Mouse (Mus musculus) midbrain, embryonic 13.5 days (tissue): ENCODE results near the gene Npr1. TPM values are rescaled to one million over a fixed set of nuclear protein-coding genes. Genes with fewer than 3 reads are reported as not detected.

Source experiments
- ATAC-seq: fragments of 200-750 bp; cut with Nextera tagmentation; 2 replicates; pipeline ENCODE4 v1.8.0; 2017; ENCODE audit warnings: mild to moderate bottlenecking, moderate TSS enrichment, moderate library complexity
- H3K27ac ChIP-seq: fragments of 300-500 bp; sonication (generic); 2 replicates; pipeline ENCODE4 v1.5.1; 2015; ENCODE audit warnings: inconsistent platforms, mild to moderate bottlenecking, moderate library complexity
- H3K27me3 ChIP-seq: fragments of 300-500 bp; sonication (generic); 2 replicates; pipeline ENCODE4 v1.6.1; 2015; ENCODE audit warnings: mild to moderate bottlenecking, inconsistent platforms
- H3K36me3 ChIP-seq: fragments of 300-500 bp; sonication (generic); 2 replicates; pipeline ENCODE4 v1.6.1; 2015; ENCODE audit warnings: mild to moderate bottlenecking, inconsistent platforms
- H3K4me1 ChIP-seq: fragments of 300-500 bp; sonication (generic); replicated peaks from 2 replicates; pipeline ENCODE4 v1.6.1; 2015; ENCODE audit warnings: inconsistent platforms
- H3K4me2 ChIP-seq: fragments of 300-500 bp; sonication (generic); replicated peaks from 2 replicates; pipeline ENCODE4 v1.6.1; 2015; ENCODE audit warnings: moderate library complexity, mild to moderate bottlenecking, inconsistent platforms
- H3K4me3 ChIP-seq: fragments of 300-500 bp; sonication (generic); replicated peaks from 2 replicates; pipeline ENCODE4 v1.5.1; 2015; ENCODE audit warnings: mild to moderate bottlenecking, inconsistent platforms
- H3K9ac ChIP-seq: fragments of 300-500 bp; sonication (generic); replicated peaks from 2 replicates; pipeline ENCODE4 v1.6.1; 2015; ENCODE audit warnings: mild to moderate bottlenecking, inconsistent platforms
- H3K9me3 ChIP-seq: fragments of 300-500 bp; sonication (generic); 2 replicates; pipeline ENCODE4 v1.6.1; 2016; ENCODE audit warnings: mild to moderate bottlenecking, inconsistent platforms
- WGBS: fragments of 180-500 bp; shearing (Covaris S2); methylation state at CpG from one replicate; pipeline ENCODE4 v1.1.7; 2015; 5-methylcytosine and 5-hydroxymethylcytosine counted together
- polyA plus RNA-seq: library from polyadenylated mRNA; unstranded; fragments of >200 nt; fragmentation: Nextera tagmentation; extraction: Ambion mirVana; gene quantifications from 2 replicates; pipeline ENCODE4 v1.2.1, GENCODE M21; 2015

Gene Npr1
- polyA plus RNA-seq, 1 experiment from 2014 or later: 2.4 TPM

DNA sequence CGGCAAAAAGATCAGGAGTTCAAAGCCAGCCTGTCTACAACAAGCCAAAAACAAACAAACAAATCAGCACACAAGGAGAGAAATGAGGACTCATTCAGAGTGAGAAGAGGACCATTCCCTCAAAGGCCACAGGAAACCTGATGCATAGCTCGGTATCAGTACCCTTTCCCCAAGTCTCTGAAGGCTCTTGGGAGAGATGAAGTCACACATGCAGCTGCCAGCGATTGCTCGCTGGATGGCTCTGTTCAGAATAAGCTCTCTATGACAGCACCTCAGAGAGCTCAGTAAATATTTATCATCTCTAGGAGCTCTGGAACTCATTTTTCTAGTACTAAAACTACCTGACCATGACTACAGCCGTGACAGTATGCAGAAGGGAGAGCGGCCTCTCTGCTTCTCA is 37.5 kb downstream of the Npr1 start:
- Histone ChIP-seq H3K4me2 (no peak overlapping the region), H3K27me3 (no peaks in the 10 kb centered on the region), H3K27ac (no peak overlapping the region), H3K9me3 (no peaks in the 10 kb centered on the region), H3K36me3 (peaks cover 23% of the 10 kb centered on the region), H3K4me3 (no peak overlapping the region), H3K9ac (no peak overlapping the region), H3K4me1 (peaks cover 36% of the 10 kb centered on the region)
- 83% methylated on average over 6 of the region's 6 CpGs for WGBS
- ATAC-seq: no peak

- 50% methylated on average over 1 of the region's 1 CpGs for WGBS
- Histone ChIP-seq H3K9me3 (no peaks in the 10 kb centered on the region), H3K4me2 (no peak overlapping the region), H3K27ac (no peak overlapping the region), H3K36me3 (peaks cover 29% of the 10 kb centered on the region), H3K27me3 (no peaks in the 10 kb centered on the region), H3K4me3 (no peak overlapping the region), H3K4me1 (peaks cover 32% of the 10 kb centered on the region), H3K9ac (no peak overlapping the region)
- no peak for ATAC-seq
These were observed 38.1 kb downstream of the Npr1 start for GRCm38 (mm10) chr3:90427574-90427973.

DNA sequence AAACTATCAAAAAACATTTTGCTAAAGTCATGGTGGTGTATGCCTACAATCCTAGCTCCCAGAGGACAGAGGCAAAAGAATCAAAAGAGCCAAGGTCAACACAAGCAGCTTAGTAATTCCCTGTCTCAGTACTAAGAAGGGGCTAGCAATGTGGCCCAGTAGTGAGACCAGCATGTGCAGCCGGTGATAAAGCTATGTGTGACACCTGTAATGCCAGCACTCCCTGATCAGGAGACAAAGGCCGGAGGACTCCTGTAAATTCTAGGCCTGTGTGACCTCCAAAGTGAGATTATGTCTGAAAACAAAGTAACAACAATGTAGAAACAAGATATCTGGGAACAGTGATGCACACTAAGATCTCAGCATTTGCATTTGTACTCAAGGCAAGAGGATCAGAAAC is 40.2 kb downstream of the Npr1 start:
- Histone ChIP-seq H3K27me3 (no peaks in the 10 kb centered on the region), H3K36me3 (peaks cover 42% of the 10 kb centered on the region), H3K27ac (no peak overlapping the region), H3K4me2 (no peak overlapping the region), H3K9ac (no peak overlapping the region), H3K4me3 (no peak overlapping the region), H3K9me3 (no peaks in the 10 kb centered on the region), H3K4me1 (peaks cover 11% of the 10 kb centered on the region)
- no peak for ATAC-seq
- WGBS: 96% methylated on average over 2 of the region's 2 CpGs

- H3K4me1 ChIP-seq: peaks cover 4% of the 10 kb centered on the region; the same call in 1 of the 2 replicates
- no peaks in the 10 kb centered on the region for H3K27me3 ChIP-seq
- H3K4me3 ChIP-seq: no peak overlapping the region
- H3K9ac ChIP-seq: no peak overlapping the region
- no peak overlapping the region for H3K4me2 ChIP-seq
- no peak overlapping the region for H3K27ac ChIP-seq
- ATAC-seq: no peak
- peaks cover 57% of the 10 kb centered on the region for H3K36me3 ChIP-seq
- no peaks in the 10 kb centered on the region for H3K9me3 ChIP-seq
These were observed 42.1 kb downstream of the Npr1 start for GRCm38 (mm10) chr3:90423549-90423948.

DNA sequence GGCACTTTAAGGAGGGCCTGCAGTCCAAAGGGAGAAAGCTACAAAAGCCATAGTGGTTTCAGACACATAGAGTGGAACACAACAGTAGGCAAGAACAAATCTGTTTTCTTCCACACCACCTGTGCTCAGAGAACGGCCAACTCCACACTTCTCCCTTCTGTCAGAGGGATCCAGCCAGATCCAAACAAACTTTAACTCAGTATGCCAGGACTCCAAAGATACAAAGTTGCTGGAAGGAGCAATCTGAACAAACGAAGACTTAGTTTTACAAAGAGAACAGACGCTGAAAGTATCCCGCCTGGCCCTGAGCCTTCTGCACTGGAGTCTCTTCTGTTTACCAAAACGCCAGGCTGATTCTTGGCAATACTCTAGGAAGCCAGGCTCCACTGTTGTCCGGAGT is 45.0 kb downstream of the Npr1 start:
- no peaks in the 10 kb centered on the region for H3K9me3 ChIP-seq
- H3K36me3 ChIP-seq: peaks cover 75% of the 10 kb centered on the region
- H3K27me3 ChIP-seq: no peaks in the 10 kb centered on the region
- H3K9ac ChIP-seq: no peak overlapping the region
- H3K4me1 ChIP-seq: no peaks in the 10 kb centered on the region
- no peak overlapping the region for H3K27ac ChIP-seq
- ATAC-seq: no peak
- H3K4me2 ChIP-seq: no peak overlapping the region
- H3K4me3 ChIP-seq: no peak overlapping the region
- 95% methylated on average over 6 of the region's 6 CpGs for WGBS

DNA sequence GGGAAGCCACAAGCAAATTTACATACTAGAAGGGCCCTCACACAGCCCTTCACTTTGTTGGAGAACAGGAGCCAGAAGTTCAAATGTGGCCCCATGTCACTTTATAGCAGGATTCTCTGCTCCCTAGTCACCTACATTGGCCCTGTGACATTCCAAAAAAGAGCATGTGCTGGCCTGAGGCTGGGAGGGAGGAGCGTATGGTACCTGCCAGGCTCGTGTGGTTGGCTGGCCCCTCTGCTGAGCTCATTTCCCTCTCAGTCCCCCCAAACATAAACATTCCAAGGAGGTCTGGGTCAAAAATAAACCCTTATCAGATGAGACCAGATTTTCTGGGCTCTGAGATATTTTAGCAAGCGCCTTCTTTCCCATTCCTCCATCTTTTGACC is 52.7 kb downstream of the Npr1 start:
- no peak overlapping the region for H3K9ac ChIP-seq
- H3K27me3 ChIP-seq: no peaks in the 10 kb centered on the region
- ATAC-seq: peak; percentile 40; the same call in 1 of the 2 replicates
- H3K4me3 ChIP-seq: no peak overlapping the region
- 81% methylated on average over 3 of the region's 3 CpGs for WGBS
- H3K4me2 ChIP-seq: no peak overlapping the region
- H3K4me1 ChIP-seq: no peaks in the 10 kb centered on the region
- H3K9me3 ChIP-seq: no peaks in the 10 kb centered on the region
- no peak overlapping the region for H3K27ac ChIP-seq
- peaks cover 88% of the 10 kb centered on the region for H3K36me3 ChIP-seq

DNA sequence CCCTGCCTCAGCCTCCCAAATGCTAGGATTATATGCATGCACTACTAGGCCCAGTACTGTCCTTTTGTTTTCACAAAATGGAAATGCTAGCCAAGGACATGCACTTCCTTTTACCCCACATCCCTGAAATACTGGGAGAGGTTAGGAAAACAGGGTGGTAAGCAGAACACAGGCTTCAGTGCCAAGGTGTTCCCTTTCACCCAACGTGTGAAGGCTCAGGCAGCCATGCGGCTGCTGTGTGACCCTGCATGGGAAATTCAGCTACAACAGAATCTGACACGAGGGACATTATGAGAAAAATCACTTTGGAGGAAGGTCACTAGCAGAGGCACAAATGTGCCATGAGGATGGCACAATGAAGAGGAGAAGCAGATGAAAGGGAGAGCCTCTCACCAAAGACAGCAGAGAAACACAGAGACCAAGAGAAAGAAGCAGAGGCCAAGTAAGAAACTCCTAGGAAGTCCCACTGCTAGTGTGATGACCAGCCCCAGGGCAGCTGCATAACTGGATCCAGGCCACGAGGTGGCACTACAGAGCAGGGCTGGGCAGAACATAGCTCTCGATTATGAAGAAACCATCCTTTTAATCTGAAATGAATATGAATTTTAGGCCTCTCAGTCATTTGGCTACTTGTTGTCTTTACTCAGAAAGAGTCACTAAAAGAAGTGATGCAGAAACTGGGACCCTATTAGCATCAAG is 53.2 kb downstream of the Npr1 start:
- Histone ChIP-seq H3K9me3 (no peaks in the 10 kb centered on the region), H3K36me3 (peaks cover 88% of the 10 kb centered on the region), H3K4me3 (no peak overlapping the region), H3K9ac (no peak overlapping the region), H3K4me1 (no peaks in the 10 kb centered on the region), H3K27me3 (no peaks in the 10 kb centered on the region), H3K4me2 (no peak overlapping the region), H3K27ac (no peak overlapping the region)
- 0 out of 2 replicates have a peak, but pooled peaks have one; percentile 55 for ATAC-seq
- WGBS: 53% methylated on average over 5 of the region's 5 CpGs

DNA sequence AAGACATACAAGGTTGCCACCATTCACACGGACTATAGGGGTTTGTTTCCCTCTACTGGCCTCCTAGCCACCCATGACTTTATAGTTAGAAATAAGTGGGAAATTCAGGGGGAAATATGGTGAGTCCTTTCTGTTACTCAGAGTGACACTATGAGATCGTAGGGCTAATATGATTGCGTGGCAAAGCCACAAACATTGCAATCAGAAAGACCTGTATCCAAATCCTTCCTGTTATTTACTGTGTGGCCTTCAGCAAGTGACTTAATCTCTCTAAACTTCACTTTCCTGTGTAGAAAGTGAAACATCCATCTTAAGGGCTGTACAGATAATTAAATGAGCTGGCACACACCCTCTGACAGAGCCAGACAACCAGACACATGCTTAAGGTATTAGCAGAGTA is 56.9 kb downstream of the Npr1 start:
- H3K9me3 ChIP-seq: no peaks in the 10 kb centered on the region
- H3K9ac ChIP-seq: no peak overlapping the region
- no peaks in the 10 kb centered on the region for H3K4me1 ChIP-seq
- H3K27me3 ChIP-seq: no peaks in the 10 kb centered on the region
- no peak overlapping the region for H3K4me2 ChIP-seq
- 95% methylated on average over 3 of the region's 3 CpGs for WGBS
- no peak overlapping the region for H3K27ac ChIP-seq
- ATAC-seq: no peak
- peaks cover 88% of the 10 kb centered on the region for H3K36me3 ChIP-seq
- no peak overlapping the region for H3K4me3 ChIP-seq

DNA sequence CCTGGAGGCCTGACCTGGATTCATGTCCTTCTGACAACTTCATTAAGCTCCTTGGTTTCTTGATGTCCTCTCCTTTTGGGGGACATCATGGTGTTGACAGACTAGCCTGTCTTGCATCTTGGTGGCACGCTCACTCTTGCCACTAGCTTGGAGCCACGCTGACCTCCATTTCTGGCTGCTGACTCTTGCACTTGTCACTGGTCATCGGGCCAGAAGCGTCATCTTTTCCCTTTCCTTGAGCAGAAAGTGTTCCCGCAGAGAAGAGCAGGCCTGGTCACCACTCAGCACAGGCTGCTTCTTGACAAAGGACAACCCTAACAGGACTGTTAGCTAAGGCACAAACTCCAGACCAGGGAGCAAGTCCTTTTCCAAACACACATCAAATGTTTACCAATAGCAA is 59.3 kb downstream of the Npr1 start:
- no peak overlapping the region for H3K4me2 ChIP-seq
- H3K27me3 ChIP-seq: no peaks in the 10 kb centered on the region
- H3K4me1 ChIP-seq: no peaks in the 10 kb centered on the region
- no peak overlapping the region for H3K27ac ChIP-seq
- no peak overlapping the region for H3K9ac ChIP-seq
- 97% methylated on average over 5 of the region's 5 CpGs for WGBS
- no peaks in the 10 kb centered on the region for H3K9me3 ChIP-seq
- no peak overlapping the region for H3K4me3 ChIP-seq
- ATAC-seq: no peak
- H3K36me3 ChIP-seq: peaks cover 98% of the 10 kb centered on the region

DNA sequence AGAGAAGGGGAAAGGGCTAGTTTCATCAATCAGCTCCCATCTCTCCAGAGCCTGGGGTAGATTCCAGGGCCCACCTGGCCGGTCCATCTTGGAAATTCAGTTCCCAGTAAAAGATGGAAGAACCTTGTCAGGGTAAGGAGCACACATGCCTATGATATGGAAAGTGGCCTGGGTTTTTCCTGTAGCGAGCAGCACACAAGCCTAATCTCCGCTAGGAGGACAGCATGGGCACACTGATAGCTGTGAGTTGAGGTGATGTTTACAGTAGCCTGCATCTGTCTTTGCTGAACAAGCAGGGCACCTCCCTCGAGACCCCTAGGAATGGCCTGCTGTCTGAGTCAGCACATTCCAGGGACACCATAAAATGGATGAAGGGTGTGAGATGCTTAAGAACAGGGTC is 61.1 kb downstream of the Npr1 start:
- peaks cover 100% of the 10 kb centered on the region for H3K36me3 ChIP-seq
- no peak for ATAC-seq
- H3K4me3 ChIP-seq: no peak overlapping the region
- 96% methylated on average over 4 of the region's 4 CpGs for WGBS
- no peaks in the 10 kb centered on the region for H3K4me1 ChIP-seq
- no peak overlapping the region for H3K9ac ChIP-seq
- no peaks in the 10 kb centered on the region for H3K9me3 ChIP-seq
- H3K4me2 ChIP-seq: no peak overlapping the region
- no peaks in the 10 kb centered on the region for H3K27me3 ChIP-seq
- no peak overlapping the region for H3K27ac ChIP-seq

DNA sequence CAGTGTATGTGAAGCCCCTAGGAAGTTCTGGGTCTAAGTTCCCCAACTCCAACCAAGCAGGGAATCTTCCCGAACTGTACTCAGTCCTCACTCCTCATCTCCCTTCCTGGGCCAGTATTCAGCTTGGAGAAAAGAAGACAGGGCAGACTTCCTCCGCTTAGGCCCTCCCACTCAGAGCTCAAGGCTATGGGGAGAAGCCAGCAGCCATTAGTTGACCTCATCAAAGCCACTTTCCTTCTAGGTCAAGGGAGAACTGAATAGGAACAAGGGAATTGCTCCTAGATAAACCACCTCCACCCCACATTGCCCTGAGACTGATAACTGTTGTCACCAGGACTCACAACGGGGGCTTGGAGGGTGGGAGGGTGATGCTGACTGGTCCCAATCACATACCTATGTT is 61.5 kb downstream of the Npr1 start:
- no peaks in the 10 kb centered on the region for H3K9me3 ChIP-seq
- H3K4me1 ChIP-seq: no peaks in the 10 kb centered on the region
- no peak for ATAC-seq
- peaks cover 100% of the 10 kb centered on the region for H3K36me3 ChIP-seq
- H3K4me3 ChIP-seq: no peak overlapping the region
- no peak overlapping the region for H3K27ac ChIP-seq
- 96% methylated on average over 3 of the region's 3 CpGs for WGBS
- H3K4me2 ChIP-seq: no peak overlapping the region
- no peak overlapping the region for H3K9ac ChIP-seq
- no peaks in the 10 kb centered on the region for H3K27me3 ChIP-seq

DNA sequence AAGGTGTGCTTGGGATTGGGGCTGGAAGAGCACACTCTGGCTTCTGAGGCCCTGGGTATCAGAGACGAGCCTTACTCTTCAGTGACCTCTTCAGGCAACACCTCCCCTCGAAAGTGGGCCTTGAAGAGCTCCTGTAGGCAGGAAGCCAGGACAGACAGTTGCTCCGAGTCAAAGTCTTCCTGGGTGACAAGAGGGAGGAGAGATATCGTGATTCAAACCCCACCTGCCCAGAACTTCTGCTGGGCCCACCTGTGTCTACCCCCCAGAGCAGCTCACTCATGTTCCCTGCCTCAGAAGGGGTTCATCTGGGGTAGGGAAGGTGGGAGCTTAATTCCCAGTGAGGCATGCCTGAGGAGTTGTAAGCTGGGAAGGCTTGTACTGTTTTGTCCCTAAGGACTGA is 64.7 kb downstream of the Npr1 start:
- H3K9me3 ChIP-seq: no peaks in the 10 kb centered on the region
- no peak overlapping the region for H3K27ac ChIP-seq
- no peak overlapping the region for H3K4me3 ChIP-seq
- H3K27me3 ChIP-seq: no peaks in the 10 kb centered on the region
- 86% methylated on average over 4 of the region's 4 CpGs for WGBS
- H3K9ac ChIP-seq: no peak overlapping the region
- no peak overlapping the region for H3K4me2 ChIP-seq
- no peaks in the 10 kb centered on the region for H3K4me1 ChIP-seq
- no peak for ATAC-seq
- peaks cover 98% of the 10 kb centered on the region for H3K36me3 ChIP-seq
